Mouse (Mus musculus) MEL (cell line): Measurements from ENCODE around the gene Acvr1b. TPM values are rescaled to one million over a fixed set of nuclear protein-coding genes. Genes with fewer than 3 reads are reported as not detected.

Experiments
- DNase-seq: peaks from one replicate; pipeline ENCODE4 v3.0.0; 2011; ENCODE audit warnings: low read depth, low spot score
- H3K27ac ChIP-seq: 2 replicates; pipeline ENCODE4 v1.5.1; 2012; ENCODE audit warnings: low read depth, mild to moderate bottlenecking, control low read depth, low read length, moderate library complexity; ENCODE audit not compliant: control insufficient read depth
- H3K27me3 ChIP-seq, 2 experiments: fragments of 150-350 bp in 1 of 2; sonication (generic) in 1 of 2; 2 replicates each; pipeline ENCODE4 v1.6.1; 2012; ENCODE audit warnings: low read length in 2 of 2, mild to moderate bottlenecking in 2 of 2, improper control_type of control experiment in 1 of 2, moderate library complexity in 1 of 2; ENCODE audit not compliant: insufficient read depth in 2 of 2, control insufficient read depth in 1 of 2
- H3K36me3 ChIP-seq, 2 experiments: 2 replicates each; pipeline ENCODE4 v1.6.1; 2012 to 2014; ENCODE audit warnings: low read length in 2 of 2, improper control_type of control experiment in 1 of 2, inconsistent platforms in 1 of 2, mild to moderate bottlenecking in 1 of 2; ENCODE audit not compliant: insufficient read depth in 2 of 2, control insufficient read depth in 1 of 2
- H3K4me1 ChIP-seq, 2 experiments: fragments of 150-350 bp in 1 of 2; sonication (generic) in 1 of 2; 2 replicates each; pipeline ENCODE4 v1.6.1; 2012; ENCODE audit warnings: low read length in 2 of 2, improper control_type of control experiment in 1 of 2, mild to moderate bottlenecking in 1 of 2; ENCODE audit not compliant: insufficient read depth in 2 of 2, control insufficient read depth in 1 of 2
- H3K4me3 ChIP-seq, 2 experiments: fragments of 150-350 bp in 1 of 2; sonication (generic) in 1 of 2; 2 replicates each; pipeline ENCODE4 v1.5.1; 2012; ENCODE audit warnings: low read depth in 2 of 2, low read length in 2 of 2, mild to moderate bottlenecking in 2 of 2, moderate library complexity in 2 of 2, control low read depth in 1 of 2, improper control_type of control experiment in 1 of 2; ENCODE audit not compliant: control insufficient read depth in 1 of 2, insufficient read depth in 1 of 2
- H3K79me2 ChIP-seq: 2 replicates; pipeline ENCODE4 v1.6.1; 2012; ENCODE audit warnings: mild to moderate bottlenecking, low read length, moderate library complexity; ENCODE audit not compliant: control insufficient read depth, poor library complexity, insufficient read depth
- H3K9ac ChIP-seq: 2 replicates; pipeline ENCODE4 v1.6.1; 2012; ENCODE audit warnings: low read depth, mild to moderate bottlenecking, control low read depth, low read length, moderate library complexity; ENCODE audit not compliant: control insufficient read depth, poor library complexity, severe bottlenecking
- H3K9me3 ChIP-seq: fragments of 150-350 bp; sonication (generic); replicated peaks from 2 replicates; pipeline ENCODE4 v1.6.1; 2012; ENCODE audit warnings: mild to moderate bottlenecking, low read length, improper control_type of control experiment, moderate library complexity; ENCODE audit not compliant: insufficient read depth
- BHLHE40 ChIP-seq: IDR thresholded peaks from 2 replicates; pipeline ENCODE4 v1.6.1; 2012; ENCODE audit warnings: low read depth, mild to moderate bottlenecking, inconsistent platforms, low read length, improper control_type of control experiment, borderline replicate concordance
- CTCF ChIP-seq, 3 experiments: IDR thresholded peaks in 2 of 3; conservative IDR thresholded peaks in 1 of 3; 2 replicates each; pipeline ENCODE4 v1.5.1; 2011 to 2012; ENCODE audit warnings: low read length in 3 of 3, low read depth in 2 of 3, mild to moderate bottlenecking in 2 of 3, improper control_type of control experiment in 1 of 3, inconsistent platforms in 1 of 3, mixed read lengths in 1 of 3, moderate library complexity in 1 of 3; ENCODE audit not compliant: control insufficient read depth in 1 of 3, insufficient read depth in 1 of 3, poor library complexity in 1 of 3, severe bottlenecking in 1 of 3
- E2F4 ChIP-seq: IDR thresholded peaks from 2 replicates; pipeline ENCODE4 v1.6.1; 2011; ENCODE audit warnings: low read depth, low read length, improper control_type of control experiment, borderline replicate concordance
- EP300 ChIP-seq, 2 experiments: IDR thresholded peaks; 2 replicates each; pipeline ENCODE4 v1.6.1; 2011; ENCODE audit warnings: improper control_type of control experiment in 2 of 2, low read length in 2 of 2, low read depth in 1 of 2, mild to moderate bottlenecking in 1 of 2
- ETS1 ChIP-seq: IDR thresholded peaks from 2 replicates; pipeline ENCODE4 v1.6.1; 2012; ENCODE audit warnings: low read depth, mild to moderate bottlenecking, inconsistent platforms, low read length, improper control_type of control experiment, moderate library complexity
- GATA1 ChIP-seq: IDR thresholded peaks from 2 replicates; pipeline ENCODE4 v1.6.1; 2011; ENCODE audit warnings: low read depth, low read length, improper control_type of control experiment
- HCFC1 ChIP-seq: IDR thresholded peaks from 2 replicates; pipeline ENCODE4 v1.6.1; 2012; ENCODE audit warnings: low read depth, mild to moderate bottlenecking, inconsistent platforms, low read length, improper control_type of control experiment, moderate library complexity
- JUND ChIP-seq: IDR thresholded peaks from 2 replicates; pipeline ENCODE4 v1.6.1; 2011; ENCODE audit warnings: low read depth, mild to moderate bottlenecking, improper control_type of control experiment, low read length
- KAT2A ChIP-seq: conservative IDR thresholded peaks from 2 replicates; pipeline ENCODE4 v1.6.1; 2012; ENCODE audit warnings: low read depth, low read length, improper control_type of control experiment, inconsistent platforms
- MAX ChIP-seq: IDR thresholded peaks from 2 replicates; pipeline ENCODE4 v1.6.1; 2011; ENCODE audit warnings: low read length, improper control_type of control experiment
- MAZ ChIP-seq: IDR thresholded peaks from 2 replicates; pipeline ENCODE4 v1.6.1; 2012; ENCODE audit warnings: low read depth, mild to moderate bottlenecking, inconsistent platforms, low read length, improper control_type of control experiment
- MYC ChIP-seq: IDR thresholded peaks from 2 replicates; pipeline ENCODE4 v1.6.1; 2011; ENCODE audit warnings: low read depth, mild to moderate bottlenecking, low read length, improper control_type of control experiment, moderate library complexity
- NRF1 ChIP-seq: IDR thresholded peaks from 2 replicates; pipeline ENCODE4 v1.6.1; 2014; ENCODE audit warnings: low read depth, mild to moderate bottlenecking, inconsistent platforms, low read length, improper control_type of control experiment, moderate library complexity; ENCODE audit not compliant: poor library complexity, insufficient read depth, severe bottlenecking
- POLR2A ChIP-seq, 2 experiments: IDR thresholded peaks; 2 replicates each; pipeline ENCODE4 v1.6.1; 2011 to 2012; ENCODE audit warnings: low read length in 2 of 2, mild to moderate bottlenecking in 2 of 2, control low read depth in 1 of 2, improper control_type of control experiment in 1 of 2, low read depth in 1 of 2, moderate library complexity in 1 of 2; ENCODE audit not compliant: control insufficient read depth in 1 of 2, insufficient read depth in 1 of 2, poor library complexity in 1 of 2
- RCOR1 ChIP-seq: IDR thresholded peaks from 2 replicates; pipeline ENCODE4 v1.6.1; 2012; ENCODE audit warnings: low read depth, mild to moderate bottlenecking, inconsistent platforms, low read length, improper control_type of control experiment
- SIN3A ChIP-seq: IDR thresholded peaks from 2 replicates; pipeline ENCODE4 v1.6.1; 2012; ENCODE audit warnings: low read length, improper control_type of control experiment, inconsistent platforms
- TAL1 ChIP-seq: IDR thresholded peaks from 2 replicates; pipeline ENCODE4 v1.6.1; 2012; ENCODE audit warnings: mild to moderate bottlenecking, inconsistent platforms, low read length, moderate library complexity, mixed read lengths
- TBP ChIP-seq: IDR thresholded peaks from 2 replicates; pipeline ENCODE4 v1.8.0; 2011; ENCODE audit warnings: low read depth, low read length, improper control_type of control experiment
- TCF12 ChIP-seq: IDR thresholded peaks from 2 replicates; pipeline ENCODE4 v1.6.1; 2014; ENCODE audit warnings: low read depth, mild to moderate bottlenecking, inconsistent platforms, low read length, improper control_type of control experiment, moderate library complexity
- USF1 ChIP-seq: IDR thresholded peaks from 2 replicates; pipeline ENCODE4 v1.6.1; 2014; ENCODE audit warnings: low read depth, mild to moderate bottlenecking, inconsistent platforms, low read length, improper control_type of control experiment, moderate library complexity
- ZC3H11A ChIP-seq: IDR thresholded peaks from 2 replicates; pipeline ENCODE4 v1.6.1; 2012; ENCODE audit warnings: low read depth, mild to moderate bottlenecking, inconsistent platforms, low read length, improper control_type of control experiment
- ZMIZ1 ChIP-seq: IDR thresholded peaks from 2 replicates; pipeline ENCODE4 v1.6.1; 2012; ENCODE audit warnings: low read depth, mild to moderate bottlenecking, inconsistent platforms, low read length, improper control_type of control experiment, moderate library complexity
- ZNF384 ChIP-seq: IDR thresholded peaks from 2 replicates; pipeline ENCODE4 v1.6.1; 2012; ENCODE audit warnings: low read depth, mild to moderate bottlenecking, inconsistent platforms, low read length, improper control_type of control experiment
- polyA plus RNA-seq, 2 experiments: library from polyadenylated mRNA; stranded (reverse) in 1 of 2; unstranded in 1 of 2; fragments of >175 nt in 1 of 2; fragments of >200 nt in 1 of 2; gene quantifications; 2 replicates each; pipeline versions ENCODE4 v1.2.1 to v1.2.4; 2012; ENCODE audit warnings: low replicate concordance in 2 of 2, low read depth in 1 of 2; ENCODE audit not compliant: insufficient read length in 2 of 2, insufficient read depth in 1 of 2, missing spikeins in 1 of 2
- total RNA-seq: library from RNA; depleted of rRNA; stranded (reverse); fragments of 300-350 nt; gene quantifications from 2 replicates; pipeline ENCODE4 v1.2.3, GENCODE M21; 2012

Acvr1b gene
- total and polyA plus RNA-seq, 3 experiments, result 10.4 to 13.2 TPM; not detected in 1

GRCm38 (mm10) chr15:101253886-101254795 lies 80.3 kb downstream of the Acvr1b start, which contains the start of gene Nr4a1 (continued):
- 0 out of 2 replicates have a peak, but pooled peaks have one; percentile 18 for TF ChIP-seq TCF12
- TF ChIP-seq RCOR1, result no peak
- TF ChIP-seq ZNF384, result no peak
- no peak for TF ChIP-seq JUND

DNA sequence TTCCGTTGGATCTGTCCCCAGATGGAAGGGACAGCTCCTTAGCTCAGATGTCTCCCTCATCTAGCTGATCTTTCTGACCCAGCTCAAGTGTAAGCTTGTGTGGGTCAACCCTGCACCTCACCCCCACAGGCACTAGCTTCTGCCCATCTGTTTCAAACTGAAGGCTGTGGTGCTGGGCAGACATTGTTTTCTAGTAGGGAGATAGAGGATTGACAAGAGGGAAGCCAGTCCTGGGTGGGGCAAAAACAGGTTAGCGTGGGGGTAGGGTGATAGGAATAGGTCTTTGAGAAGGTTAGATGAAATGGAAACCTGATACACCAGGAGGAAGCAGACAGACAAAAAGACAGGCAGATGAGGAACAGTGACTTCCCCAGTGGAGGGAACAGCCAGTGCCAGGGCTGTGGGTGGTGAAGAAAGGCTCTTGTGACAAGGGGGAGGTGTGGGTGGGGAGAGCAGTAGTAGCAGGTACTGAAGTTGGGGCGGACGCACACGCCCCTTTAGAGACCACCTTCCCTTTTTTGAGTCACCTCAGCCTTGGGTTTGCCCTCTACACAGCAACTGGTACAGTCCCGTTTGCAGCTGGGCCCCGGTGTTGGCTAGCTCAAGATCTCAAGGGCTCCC lies 82.1 kb downstream of the Acvr1b start:
- H3K36me3 ChIP-seq, result peaks cover 0 to 28% of the 10 kb centered on the region in 2 experiments; a peak in 2 of 4 replicates
- no peak overlapping the region for H3K4me3 ChIP-seq
- H3K27me3 ChIP-seq, result no peaks in the 10 kb centered on the region
- H3K27ac ChIP-seq, result peak overlapping the region; percentile 48
- H3K9ac ChIP-seq, result peak overlapping the region; percentile 21; the same call in 1 of the 2 replicates
- TF ChIP-seq EP300 (IDR thresholded peaks at IDR 0.05; ENCODE audit: low read depth in 1 of 2, low read length in 2 of 2), result peak; percentile 48 to 74; a peak in 3 of 4 replicates
- no peak for TF ChIP-seq NRF1
- 0 out of 2 replicates have a peak, but pooled peaks have one; percentile 33 for TF ChIP-seq ETS1
- TF ChIP-seq TAL1, result 0 out of 2 replicates have a peak, but pooled peaks have one; percentile 11
- 0 out of 4 replicates have a peak, but pooled peaks of 1 of the 2 experiments have one; percentile 29 for TF ChIP-seq POLR2A (IDR thresholded peaks at IDR 0.05; ENCODE audit: control insufficient read depth in 1 of 2, insufficient read depth in 1 of 2, low read depth in 1 of 2, low read length in 2 of 2, poor library complexity in 1 of 2)
- peak; percentile 32; the same call in 1 of the 2 replicates for TF ChIP-seq TBP
- no peak for TF ChIP-seq ZC3H11A
- H3K4me1 ChIP-seq, result peaks cover 10 to 42% of the 10 kb centered on the region in 2 experiments
- H3K79me2 ChIP-seq, result no peaks in the 10 kb centered on the region
- H3K9me3 ChIP-seq, result no peaks in the 10 kb centered on the region
- DNase-seq, result peak; percentile 86

DNA sequence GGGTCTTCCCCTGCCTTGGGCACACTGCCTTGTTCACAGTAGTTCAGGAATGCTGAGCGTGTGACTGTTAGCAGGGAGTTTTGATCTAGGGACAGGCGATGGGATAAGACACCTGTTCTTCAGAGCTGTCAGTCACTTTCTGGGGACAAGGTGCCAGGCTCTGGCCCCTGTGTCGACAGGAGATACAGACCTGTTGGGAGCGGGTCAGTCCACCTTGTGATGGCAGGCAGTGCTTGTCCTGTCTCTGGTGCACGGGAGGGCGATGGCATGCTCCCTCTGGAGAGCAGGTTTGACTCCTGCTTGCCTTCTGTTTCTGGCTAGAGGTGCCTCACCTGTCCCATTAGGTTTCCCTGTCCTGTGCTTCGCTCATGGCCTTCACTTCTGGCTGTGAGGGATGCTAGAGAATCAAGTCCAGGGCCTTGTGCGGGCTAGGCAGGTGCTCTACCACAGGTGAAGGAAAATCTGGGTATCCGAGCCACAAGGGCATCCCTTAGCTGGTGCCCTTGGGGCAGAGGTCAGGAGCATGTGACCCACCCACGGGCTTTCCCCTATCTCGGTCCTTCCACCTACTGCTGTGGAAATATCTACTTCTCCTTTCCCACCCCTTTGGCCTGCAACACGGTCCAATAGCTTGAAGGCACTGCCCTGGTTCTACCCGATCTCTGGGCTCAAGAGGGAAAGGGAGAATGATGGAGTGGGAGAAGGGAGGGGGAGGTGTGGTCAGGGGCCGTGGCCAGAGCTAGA lies 82.8 kb downstream of the Acvr1b start:
- H3K27ac ChIP-seq, result peak overlapping the region; percentile 29; the same call in 1 of the 2 replicates
- no peak overlapping the region for H3K4me3 ChIP-seq
- no peak overlapping the region for H3K9ac ChIP-seq
- H3K9me3 ChIP-seq, result no peaks in the 10 kb centered on the region
- H3K27me3 ChIP-seq, result no peaks in the 10 kb centered on the region
- DNase-seq, result no peak
- H3K79me2 ChIP-seq, result no peaks in the 10 kb centered on the region
- peaks cover 0 to 30% of the 10 kb centered on the region in 2 experiments; a peak in 2 of 4 replicates for H3K36me3 ChIP-seq
- peaks cover 10 to 44% of the 10 kb centered on the region in 2 experiments for H3K4me1 ChIP-seq
- TF ChIP-seq MAX (no peak), SIN3A (no peak), POLR2A (IDR thresholded peaks at IDR 0.05; ENCODE audit: control insufficient read depth in 1 of 2, insufficient read depth in 1 of 2, low read depth in 1 of 2, low read length in 2 of 2, poor library complexity in 1 of 2) (no peak), E2F4 (no peak), ZMIZ1 (no peak), MAZ (no peak), KAT2A (no peak), ZNF384 (no peak), CTCF (IDR thresholded peaks at IDR 0.05 in 2 of 3, conservative IDR thresholded peaks at IDR 0.05 in 1 of 3; ENCODE audit: control insufficient read depth in 1 of 3, insufficient read depth in 1 of 3, low read depth in 2 of 3, low read length in 3 of 3, poor library complexity in 1 of 3, severe bottlenecking in 1 of 3) (no peak), GATA1 (peak; percentile 33; the same call in 1 of the 2 replicates), TAL1 (0 out of 2 replicates have a peak, but pooled peaks have one; percentile 20), MYC (no peak), TBP (no peak), HCFC1 (no peak), USF1 (peak; percentile 68; the same call in 1 of the 2 replicates), BHLHE40 (no peak)
